Mouse (Mus musculus) limb, embryonic 10.5 days (tissue): ENCODE results near the gene Cdk9. TPM values are rescaled to one million over a fixed set of nuclear protein-coding genes. Genes with fewer than 3 reads are reported as not detected.
A peak's percentile ranks its signal among the peaks of the same experiment; 100 is the strongest.

Experiments
- DNase-seq: peaks from one replicate; pipeline ENCODE4 v3.0.0-alpha.2; 2017; ENCODE audit warnings: low spot score
- H3K27ac ChIP-seq: fragments of 300-500 bp; sonication (generic); 2 replicates; pipeline ENCODE4 v1.5.1; 2016; ENCODE audit warnings: mild to moderate bottlenecking
- H3K27me3 ChIP-seq: fragments of 300-500 bp; sonication (generic); 2 replicates; pipeline ENCODE4 v1.6.1; 2016; ENCODE audit warnings: low read depth, mild to moderate bottlenecking; ENCODE audit not compliant: poor library complexity, severe bottlenecking
- H3K36me3 ChIP-seq: fragments of 300-500 bp; sonication (generic); 2 replicates; pipeline ENCODE4 v1.6.1; 2016; ENCODE audit warnings: mild to moderate bottlenecking, moderate library complexity
- H3K4me1 ChIP-seq: fragments of 300-500 bp; sonication (generic); 2 replicates; pipeline ENCODE4 v1.6.1; 2016
- H3K4me3 ChIP-seq: fragments of 300-500 bp; sonication (generic); 2 replicates; pipeline ENCODE4 v1.5.1; 2016; ENCODE audit warnings: mild to moderate bottlenecking, moderate library complexity
- H3K9me3 ChIP-seq: fragments of 300-500 bp; sonication (generic); replicated peaks from 2 replicates; pipeline ENCODE4 v1.6.1; 2016; ENCODE audit warnings: mild to moderate bottlenecking
- WGBS: fragments of 180-500 bp; shearing (Covaris S2); methylation state at CpG from one replicate; pipeline ENCODE4 v1.1.7; 2016; 5-methylcytosine and 5-hydroxymethylcytosine counted together
- polyA plus RNA-seq: library from polyadenylated mRNA; unstranded; fragments of >200 nt; fragmentation: Nextera tagmentation; extraction: Ambion mirVana; gene quantifications from 2 replicates; pipeline ENCODE4 v1.2.1, GENCODE M21; 2016

Cdk9 gene
- 156 and 160 TPM in 2 replicates for polyA plus RNA-seq

DNA sequence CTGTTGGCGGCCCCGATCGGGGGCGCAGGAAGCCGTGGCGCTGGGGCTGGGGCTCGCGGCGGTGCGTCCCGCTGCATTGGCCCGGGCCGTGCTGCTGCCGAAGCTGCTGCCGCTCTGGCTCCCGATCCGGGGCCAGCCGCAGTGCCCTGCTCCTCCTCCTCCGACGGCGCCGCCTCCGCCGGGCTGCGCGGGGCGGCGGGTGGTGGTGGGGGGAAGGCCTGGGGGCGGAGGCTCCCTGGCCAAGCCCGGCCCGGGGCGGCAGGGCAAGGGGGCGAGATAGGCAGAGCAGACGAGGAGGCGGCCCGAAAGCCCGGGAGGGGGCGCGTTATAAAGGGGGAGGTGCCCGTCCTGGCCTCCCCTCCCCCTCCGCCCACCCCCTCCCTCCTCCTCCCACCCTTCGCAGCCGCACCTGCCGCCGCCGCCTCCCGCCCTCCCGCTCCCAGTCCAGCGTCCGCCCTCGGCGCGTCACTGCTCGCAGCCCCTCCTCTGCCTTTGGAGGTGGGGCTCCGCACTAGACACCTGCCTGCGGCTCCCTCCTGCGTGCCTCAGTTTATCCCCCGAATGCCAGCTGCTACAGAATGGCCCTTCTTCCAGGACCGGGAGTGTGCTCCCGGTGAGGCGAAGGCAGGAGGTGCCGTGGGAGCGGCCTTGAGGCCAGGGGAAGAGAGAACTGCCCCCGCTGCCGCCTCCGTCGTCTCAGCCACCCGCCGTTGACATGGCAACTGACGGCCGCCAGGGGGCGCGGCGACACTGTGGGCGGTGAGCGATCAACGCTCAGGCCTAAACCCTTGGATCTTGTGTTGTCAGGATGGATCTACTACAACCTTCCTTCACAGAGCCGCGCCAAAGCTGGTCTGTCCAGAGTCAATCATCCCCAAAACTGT is at the start of gene Cdk9:
Gene Cdk9 (minus strand): TSS at position 143 of the 884 bp plus-strand sequence.
- Histone ChIP-seq H3K9me3 (no peaks in the 10 kb centered on the region), H3K4me3 (peak within 1 kb of the TSS; percentile 82), H3K27me3 (no peaks in the 10 kb centered on the region), H3K36me3 (peaks cover 34% of the 10 kb centered on the region), H3K4me1 (peaks cover 35% of the 10 kb centered on the region), H3K27ac (peak within 1 kb of the TSS; percentile 96)
- peak; percentile 97 for DNase-seq
- WGBS = under 1% methylated on average over 64 of the region's 79 CpGs

DNA sequence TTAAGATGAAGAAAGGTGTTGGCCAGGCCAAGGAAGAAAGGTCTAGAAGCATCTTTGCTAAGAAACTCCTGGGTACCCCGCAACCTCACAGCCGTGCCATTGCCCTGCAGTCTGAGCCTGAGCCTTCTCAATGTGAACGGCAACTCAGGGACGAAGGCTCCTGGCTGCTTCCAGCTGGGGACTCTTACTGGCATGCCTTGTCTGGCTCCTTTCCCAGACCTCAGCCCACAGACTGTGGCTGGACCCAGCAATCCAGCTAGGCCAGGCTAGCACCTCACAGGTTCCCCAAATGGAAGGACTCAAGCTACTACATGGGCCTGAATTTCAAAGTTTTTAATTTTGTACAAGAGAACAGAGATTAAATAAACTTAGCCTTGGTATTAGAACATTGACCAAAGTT is 49.0 kb upstream of the Cdk9 start:
- Histone ChIP-seq H3K4me1 (peaks cover 12% of the 10 kb centered on the region; the same call in 1 of the 2 replicates), H3K27me3 (no peaks in the 10 kb centered on the region), H3K9me3 (no peaks in the 10 kb centered on the region), H3K27ac (no peak overlapping the region), H3K4me3 (no peak overlapping the region), H3K36me3 (peaks cover 34% of the 10 kb centered on the region)
- WGBS = 95% methylated on average over 4 of the region's 4 CpGs
- DNase-seq = no peak

DNA sequence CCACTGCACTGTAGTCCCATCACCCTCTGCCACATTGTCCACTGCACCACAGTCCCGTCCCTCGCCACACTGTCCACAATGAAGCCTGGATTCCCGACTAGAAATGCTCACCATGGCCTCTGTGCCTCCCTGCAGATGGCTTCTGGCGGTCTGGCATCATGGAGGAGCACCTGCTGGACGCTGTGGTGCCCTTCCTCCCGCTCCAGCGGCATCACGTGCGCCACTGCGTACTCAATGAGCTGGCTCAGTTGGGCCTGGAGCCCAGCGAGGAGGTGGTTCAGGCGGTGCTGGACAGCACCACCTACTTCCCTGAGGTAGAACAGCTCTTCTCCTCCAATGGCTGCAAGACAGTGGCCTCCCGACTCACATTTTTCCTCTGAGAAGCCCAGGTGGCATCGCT is 48.5 kb upstream of the Cdk9 start:
- H3K9me3 ChIP-seq = no peaks in the 10 kb centered on the region
- WGBS = 91% methylated on average over 14 of the region's 14 CpGs
- H3K4me3 ChIP-seq = no peak overlapping the region
- H3K27me3 ChIP-seq = no peaks in the 10 kb centered on the region
- no peak overlapping the region for H3K27ac ChIP-seq
- H3K4me1 ChIP-seq = peaks cover 15% of the 10 kb centered on the region; the same call in 1 of the 2 replicates
- H3K36me3 ChIP-seq = peaks cover 34% of the 10 kb centered on the region
- DNase-seq = no peak

DNA sequence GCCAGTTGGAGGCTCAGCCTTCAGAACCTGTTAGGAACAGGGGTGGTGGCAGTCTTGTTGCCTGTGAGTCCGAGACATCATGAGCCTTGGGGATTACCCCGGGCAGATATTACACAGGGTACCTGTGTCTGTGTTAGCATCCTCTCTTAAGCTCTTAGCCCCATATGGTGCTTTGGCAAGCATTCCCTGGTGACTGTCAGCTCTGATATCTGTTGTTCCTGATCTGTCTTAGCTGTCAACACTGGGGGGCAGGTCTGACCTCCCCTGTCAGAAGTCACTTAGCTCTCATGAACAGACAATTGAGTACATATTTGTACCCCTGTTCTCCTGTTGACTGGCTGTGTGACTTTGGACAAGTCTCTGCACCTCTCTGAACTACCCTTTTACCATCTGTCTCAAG is 46.1 kb upstream of the Cdk9 start:
- Histone ChIP-seq H3K27me3 (0 out of 2 replicates have a peak, but pooled peaks cover 7% of the 10 kb centered on the region), H3K36me3 (peaks cover 40% of the 10 kb centered on the region), H3K4me3 (no peak overlapping the region), H3K4me1 (peaks cover 15% of the 10 kb centered on the region; the same call in 1 of the 2 replicates), H3K9me3 (no peaks in the 10 kb centered on the region), H3K27ac (no peak overlapping the region)
- 86% methylated on average over 2 of the region's 2 CpGs for WGBS
- DNase-seq = no peak

DNA sequence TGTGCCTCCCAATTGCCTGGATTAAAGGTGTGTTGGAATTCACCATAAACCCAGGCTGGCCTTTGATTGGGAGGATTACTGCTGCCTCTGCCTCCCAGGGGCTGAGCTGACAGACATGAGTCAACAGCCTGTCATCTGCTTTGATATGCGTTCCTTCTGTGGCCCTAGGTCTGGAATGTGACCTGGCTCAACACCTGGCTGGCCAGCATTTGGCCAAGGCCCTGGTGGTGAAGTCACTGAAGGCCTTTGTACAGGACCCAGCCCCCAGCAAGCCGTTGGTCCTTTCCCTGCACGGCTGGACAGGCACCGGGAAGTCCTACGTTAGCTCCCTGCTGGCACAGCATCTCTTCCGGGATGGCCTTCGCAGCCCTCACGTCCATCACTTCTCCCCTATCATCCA is 45.6 kb upstream of the Cdk9 start:
- 71% methylated on average over 8 of the region's 8 CpGs for WGBS
- no peak overlapping the region for H3K4me3 ChIP-seq
- H3K36me3 ChIP-seq = peaks cover 40% of the 10 kb centered on the region
- no peaks in the 10 kb centered on the region for H3K9me3 ChIP-seq
- H3K27me3 ChIP-seq = 0 out of 2 replicates have a peak, but pooled peaks cover 7% of the 10 kb centered on the region
- H3K4me1 ChIP-seq = peaks cover 15% of the 10 kb centered on the region; the same call in 1 of the 2 replicates
- DNase-seq = no peak
- no peak overlapping the region for H3K27ac ChIP-seq

DNA sequence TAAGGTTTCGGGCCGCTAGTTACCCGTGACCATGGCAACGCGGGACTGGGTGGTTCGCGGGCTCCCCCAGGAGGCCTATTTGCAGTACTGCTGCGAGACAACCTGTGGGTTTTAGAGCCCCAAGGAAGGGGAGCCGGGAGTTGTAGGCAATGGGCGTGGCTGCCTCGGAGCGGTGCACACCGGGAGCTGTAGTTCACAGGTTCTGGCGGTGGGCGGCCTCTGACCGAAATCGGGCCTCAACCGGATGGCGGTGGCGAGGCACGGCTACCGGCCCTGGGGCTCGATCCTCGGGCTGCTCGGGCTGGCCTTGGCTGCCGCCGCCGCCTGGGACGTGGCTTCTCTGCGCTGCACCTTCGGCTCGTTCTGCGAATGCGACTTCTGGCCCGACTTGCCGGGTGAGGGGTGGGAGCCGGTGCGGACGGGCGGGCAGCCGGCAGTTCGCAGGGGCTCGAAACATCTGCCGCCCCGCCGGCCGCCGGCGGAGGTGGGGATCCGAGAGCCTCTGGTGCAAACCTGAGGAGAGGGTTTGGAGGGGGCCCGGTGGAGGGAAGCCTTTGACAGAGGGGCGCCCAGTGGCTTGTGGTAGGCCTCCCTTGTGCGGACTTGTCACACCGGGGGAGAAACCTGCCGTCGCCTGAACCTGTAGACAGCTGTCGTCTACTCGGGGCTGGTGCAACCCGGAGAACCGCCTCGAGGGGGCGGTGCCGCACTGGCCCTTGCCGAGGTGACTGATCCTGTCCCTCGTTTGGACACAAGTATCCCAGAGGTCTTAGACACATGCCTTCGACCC is 44.4 kb upstream of the Cdk9 start, which contains the start of gene Tor2a:
Gene Tor2a (plus strand): TSS at position 179 of the 790 bp plus-strand sequence.
- DNase-seq = peak; percentile 95
- H3K36me3 ChIP-seq = peaks cover 41% of the 10 kb centered on the region
- H3K9me3 ChIP-seq = no peaks in the 10 kb centered on the region
- H3K27ac ChIP-seq = peak within 1 kb of the TSS; percentile 95
- WGBS = under 1% methylated on average over 66 of the region's 66 CpGs
- H3K27me3 ChIP-seq = peaks cover 15% of the 10 kb centered on the region
- peaks cover 18% of the 10 kb centered on the region; the same call in 1 of the 2 replicates for H3K4me1 ChIP-seq
- H3K4me3 ChIP-seq = peak within 1 kb of the TSS; percentile 68

DNA sequence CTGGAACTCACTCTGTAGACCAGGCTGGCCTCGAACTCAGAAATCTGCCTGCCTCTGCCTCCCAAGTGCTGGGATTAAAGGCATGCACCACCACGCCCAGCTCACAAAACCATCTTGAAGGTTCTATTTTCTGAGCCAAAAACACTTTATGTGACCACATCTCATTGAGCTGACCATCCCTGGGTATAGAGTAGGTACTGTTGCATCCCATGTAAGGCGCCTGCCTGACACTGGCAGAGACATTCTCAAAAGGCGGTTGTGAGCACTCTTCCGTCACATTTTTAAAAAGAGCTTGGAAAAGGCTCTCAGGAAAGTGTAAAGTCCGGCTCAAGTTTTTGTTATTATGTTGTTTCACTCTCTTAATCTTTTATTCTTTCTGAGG is 43.8 kb upstream of the Cdk9 start:
- Histone ChIP-seq H3K9me3 (no peaks in the 10 kb centered on the region), H3K27me3 (peaks cover 15% of the 10 kb centered on the region), H3K27ac (peak overlapping the region; percentile 95; the same call in 1 of the 2 replicates), H3K36me3 (peaks cover 35% of the 10 kb centered on the region), H3K4me1 (peaks cover 24% of the 10 kb centered on the region), H3K4me3 (peak overlapping the region; percentile 68)
- DNase-seq = no peak
- 35% methylated on average over 6 of the region's 6 CpGs for WGBS

DNA sequence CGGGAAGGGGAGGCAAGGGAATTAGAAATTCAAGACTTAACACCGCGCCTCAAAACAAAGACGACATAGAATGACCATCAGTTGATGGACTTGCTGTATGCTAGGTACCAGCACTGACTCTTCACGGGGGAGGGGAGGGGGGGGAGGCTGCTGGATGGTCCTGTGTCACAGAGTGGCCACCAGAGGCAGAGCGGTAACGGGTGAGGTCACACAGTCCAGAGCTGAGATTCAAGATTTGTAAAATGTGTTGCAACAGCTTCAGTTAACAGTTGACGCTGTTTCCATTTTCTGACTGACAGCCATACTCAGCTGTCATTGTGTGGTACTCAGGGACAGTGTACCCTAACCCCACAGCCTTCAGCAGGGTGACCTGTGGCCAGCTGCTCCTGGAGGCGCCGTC is 39.3 kb upstream of the Cdk9 start:
- WGBS = 74% methylated on average over 10 of the region's 10 CpGs
- peak overlapping the region; percentile 57; the same call in 1 of the 2 replicates for H3K4me3 ChIP-seq

DNA sequence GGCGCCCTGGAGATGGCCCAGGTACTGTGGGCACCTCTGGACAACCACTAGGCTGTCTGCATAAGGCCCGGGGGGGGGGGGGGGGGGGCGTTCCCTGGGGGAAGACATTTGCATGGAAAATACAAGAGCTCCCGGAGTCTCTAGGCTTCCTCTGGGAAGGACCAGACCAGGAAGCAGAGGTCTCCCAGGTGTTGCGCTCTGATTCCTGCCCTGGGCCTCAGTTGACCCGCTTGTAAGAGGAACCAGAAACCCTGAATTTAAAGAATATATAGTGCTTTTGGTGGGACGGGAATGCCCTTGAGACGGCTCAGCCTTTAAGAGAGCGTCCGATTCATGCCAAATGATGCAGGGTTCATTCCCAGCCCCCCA is 38.8 kb upstream of the Cdk9 start:
- no peaks in the 10 kb centered on the region for H3K9me3 ChIP-seq
- peak overlapping the region; percentile 57 for H3K4me3 ChIP-seq
- peaks cover 26% of the 10 kb centered on the region for H3K4me1 ChIP-seq
- H3K36me3 ChIP-seq = peaks cover 33% of the 10 kb centered on the region
- no peak for DNase-seq
- WGBS = 24% methylated on average over 9 of the region's 10 CpGs
- H3K27me3 ChIP-seq = peaks cover 15% of the 10 kb centered on the region
- H3K27ac ChIP-seq = peak overlapping the region; percentile 73

More for the DNA sequence above, 39.3 kb upstream of the Cdk9 start:
- Histone ChIP-seq H3K9me3 (no peaks in the 10 kb centered on the region), H3K27me3 (peaks cover 15% of the 10 kb centered on the region), H3K4me1 (peaks cover 29% of the 10 kb centered on the region), H3K27ac (no peak overlapping the region), H3K36me3 (peaks cover 29% of the 10 kb centered on the region)
- DNase-seq = no peak

DNA sequence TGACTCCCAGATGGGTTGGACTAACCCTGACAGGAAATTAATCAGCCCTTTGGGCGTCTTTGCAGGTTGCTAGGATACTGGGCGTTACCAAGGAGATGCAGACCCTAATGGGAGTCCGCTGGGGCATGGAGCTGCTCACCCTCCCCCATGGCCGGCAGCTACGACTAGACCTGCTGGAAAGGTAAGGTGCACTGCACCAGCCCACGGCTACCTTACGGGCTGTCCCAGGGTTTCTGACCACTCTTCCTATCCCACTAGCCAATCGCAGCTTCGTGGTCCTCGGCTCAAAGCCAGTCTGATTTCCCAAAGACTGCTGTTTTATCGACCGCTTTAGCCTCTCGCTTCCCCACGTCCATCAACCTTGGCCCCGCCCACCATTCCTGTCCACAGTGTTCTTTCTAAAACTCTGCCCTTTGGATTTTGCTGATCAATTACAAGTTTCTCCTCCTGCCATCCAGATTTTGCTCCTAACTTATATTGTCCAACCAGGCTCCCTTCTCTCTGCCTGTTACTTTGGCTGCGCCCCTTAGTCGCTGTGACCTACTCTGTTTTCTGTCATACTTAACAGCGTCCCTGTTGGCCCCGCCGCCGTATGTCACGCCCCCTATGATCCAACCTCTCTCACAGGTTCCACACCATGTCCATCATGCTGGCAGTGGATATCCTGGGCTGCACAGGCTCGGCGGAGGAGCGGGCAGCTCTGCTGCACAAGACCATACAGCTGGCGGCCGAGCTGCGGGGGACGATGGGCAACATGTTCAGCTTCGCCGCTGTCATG is 38.2 kb upstream of the Cdk9 start:
- Histone ChIP-seq H3K27ac (peak overlapping the region; percentile 73), H3K4me3 (peak overlapping the region; percentile 57), H3K9me3 (no peaks in the 10 kb centered on the region), H3K27me3 (peaks cover 16% of the 10 kb centered on the region), H3K4me1 (peaks cover 25% of the 10 kb centered on the region), H3K36me3 (peaks cover 36% of the 10 kb centered on the region)
- peak; percentile 82 for DNase-seq
- WGBS = 3% methylated on average over 31 of the region's 31 CpGs

DNA sequence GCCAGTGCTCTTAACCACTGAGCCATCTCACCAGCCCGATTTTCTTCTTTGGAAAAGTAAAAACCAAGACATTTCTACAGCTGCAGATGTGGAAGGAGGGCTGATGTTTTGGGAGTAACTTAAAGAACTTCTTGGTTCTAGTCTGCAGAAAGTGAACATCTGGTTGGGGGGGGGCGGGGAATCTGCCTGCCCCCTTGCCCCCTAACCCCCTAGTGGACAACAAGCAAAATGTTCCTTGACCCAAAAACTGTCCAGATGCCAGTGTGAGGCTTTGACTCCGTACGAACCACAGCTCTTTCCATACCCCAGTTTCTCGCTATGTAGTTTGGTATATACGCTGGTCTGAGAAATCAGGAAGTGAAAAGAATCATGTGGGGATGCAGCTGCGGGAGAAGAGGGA is 37.3 kb upstream of the Cdk9 start:
- Histone ChIP-seq H3K4me3 (peak overlapping the region; percentile 57; the same call in 1 of the 2 replicates), H3K4me1 (peaks cover 25% of the 10 kb centered on the region), H3K9me3 (no peaks in the 10 kb centered on the region), H3K36me3 (peaks cover 44% of the 10 kb centered on the region), H3K27ac (no peak overlapping the region), H3K27me3 (peaks cover 21% of the 10 kb centered on the region)
- WGBS = 73% methylated on average over 7 of the region's 7 CpGs
- no peak for DNase-seq

DNA sequence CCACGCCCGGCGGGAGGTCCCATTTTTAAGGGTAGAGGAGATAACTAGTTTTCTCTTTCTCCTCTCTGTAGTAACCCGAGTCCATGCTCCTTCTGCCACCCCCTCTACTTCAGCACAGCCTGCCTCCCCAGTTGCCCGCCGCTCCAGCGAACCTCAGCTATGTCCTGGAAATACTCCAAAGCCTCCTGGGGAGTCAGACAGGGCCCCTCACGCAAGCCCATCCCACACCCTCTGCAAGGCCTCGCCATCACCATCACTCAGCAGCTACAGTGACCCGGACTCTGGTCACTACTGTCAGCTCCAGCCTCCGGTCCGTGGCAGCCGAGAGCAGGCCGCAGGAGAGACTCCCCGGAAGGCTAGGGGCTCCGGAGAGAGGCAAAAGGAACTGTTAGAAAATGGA is 36.2 kb upstream of the Cdk9 start:
- no peaks in the 10 kb centered on the region for H3K9me3 ChIP-seq
- 91% methylated on average over 16 of the region's 16 CpGs for WGBS
- no peak overlapping the region for H3K27ac ChIP-seq
- peaks cover 38% of the 10 kb centered on the region for H3K36me3 ChIP-seq
- no peak for DNase-seq
- peaks cover 25% of the 10 kb centered on the region for H3K4me1 ChIP-seq
- H3K27me3 ChIP-seq = peaks cover 18% of the 10 kb centered on the region
- H3K4me3 ChIP-seq = no peak overlapping the region
